Mouse (Mus musculus) embryo, embryonic 9.5 days (tissue): ENCODE results near the gene Serbp1.
"Not testable (repeated sequence)": the region's sequence is repeated elsewhere in the genome, so short reads cannot be mapped to it uniquely, and the experiment has no call there.

Experiments used
- DNase-seq: peaks from one replicate; pipeline ENCODE4 v3.0.0-alpha.2; 2017; ENCODE audit errors: extremely low spot score

Gene Serbp1

DNA sequence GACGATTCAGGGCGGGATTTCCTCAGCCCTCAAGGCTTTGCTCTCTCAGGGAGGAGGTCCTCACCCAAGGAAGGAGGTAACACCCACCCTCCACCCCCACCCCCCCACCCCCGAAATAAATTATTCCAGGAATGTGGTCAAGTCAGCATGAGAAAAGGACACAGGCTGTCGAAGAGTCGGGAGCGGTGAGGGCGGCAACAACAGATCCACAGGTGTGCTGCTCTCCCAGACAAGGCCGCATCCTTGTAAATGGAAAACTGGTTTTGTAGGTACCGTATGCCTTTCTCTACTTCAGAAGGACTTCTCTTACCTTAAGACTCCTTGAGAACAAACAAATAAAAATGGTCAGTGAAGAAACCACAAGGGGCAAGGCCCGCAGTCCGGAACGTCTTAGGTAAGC, at the start of gene Serbp1:
Serbp1 (plus strand) TSS at position 200 of the 400 bp plus-strand sequence.
- peak; percentile 7 for DNase-seq

GRCm38 (mm10) chr6:67193591-67193990, 44.4 kb upstream of the Serbp1 start:
- DNase-seq, result no peak

DNA sequence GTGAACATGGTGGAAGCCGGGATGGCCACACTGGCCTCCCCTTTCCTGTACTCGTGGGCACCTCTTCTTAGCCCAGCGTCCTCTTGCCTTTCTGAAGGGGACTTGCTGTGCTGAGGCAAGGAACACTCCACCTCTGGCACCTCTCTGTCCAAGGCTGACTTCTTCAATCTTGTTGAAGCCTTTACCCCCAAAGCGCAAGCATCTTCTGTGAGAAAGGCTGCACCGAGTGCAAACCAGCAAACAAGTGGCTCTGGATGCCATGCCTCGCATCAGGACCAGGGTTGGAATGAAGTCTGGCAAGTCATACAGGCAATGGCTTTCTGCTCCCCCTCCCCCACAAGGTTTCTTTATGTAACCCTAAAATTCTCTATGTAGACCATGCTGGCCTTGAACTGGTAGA, 43.4 kb upstream of the Serbp1 start:
- no peak for DNase-seq

GRCm38 (mm10) chr6:67195148-67195611, 42.8 kb upstream of the Serbp1 start:
- DNase-seq, result peak; percentile 37

GRCm38 (mm10) chr6:67196821-67197220, 41.2 kb upstream of the Serbp1 start:
- no peak for DNase-seq

DNA sequence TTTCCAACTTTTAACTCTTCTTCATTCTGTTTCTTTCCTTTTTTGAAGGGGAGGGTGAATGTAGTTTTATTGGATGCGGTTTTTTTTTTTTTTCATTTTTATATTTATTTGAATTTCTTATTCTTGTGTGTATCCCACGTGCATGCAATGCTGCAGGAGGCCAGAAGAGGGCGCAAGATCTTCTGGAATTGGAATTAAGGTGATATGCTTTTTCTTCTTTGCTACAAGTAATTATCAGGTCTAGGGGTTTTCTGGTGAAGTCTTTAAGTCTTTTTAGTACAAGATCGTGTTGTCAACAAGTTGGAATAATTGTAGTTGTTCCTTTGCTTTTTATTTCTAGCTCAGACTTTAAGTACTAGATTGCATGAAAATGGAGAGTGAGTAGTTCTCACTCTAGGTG, 39.9 kb upstream of the Serbp1 start:
- DNase-seq, result no peak

- no peak for DNase-seq
Observed at GRCm38 (mm10) chr6:67200715-67201322, 37.2 kb upstream of the Serbp1 start.

- DNase-seq, result no peak
Observed at GRCm38 (mm10) chr6:67205081-67206037, 32.6 kb upstream of the Serbp1 start.

- DNase-seq, result no peak
Observed at GRCm38 (mm10) chr6:67212362-67212761, 25.6 kb upstream of the Serbp1 start.

- no peak for DNase-seq
Observed at GRCm38 (mm10) chr6:67213429-67214098, 24.4 kb upstream of the Serbp1 start.

- no peak for DNase-seq
Observed at GRCm38 (mm10) chr6:67217402-67217801, 20.6 kb upstream of the Serbp1 start.

GRCm38 (mm10) chr6:67217846-67218245, 20.1 kb upstream of the Serbp1 start:
- no peak for DNase-seq

DNA sequence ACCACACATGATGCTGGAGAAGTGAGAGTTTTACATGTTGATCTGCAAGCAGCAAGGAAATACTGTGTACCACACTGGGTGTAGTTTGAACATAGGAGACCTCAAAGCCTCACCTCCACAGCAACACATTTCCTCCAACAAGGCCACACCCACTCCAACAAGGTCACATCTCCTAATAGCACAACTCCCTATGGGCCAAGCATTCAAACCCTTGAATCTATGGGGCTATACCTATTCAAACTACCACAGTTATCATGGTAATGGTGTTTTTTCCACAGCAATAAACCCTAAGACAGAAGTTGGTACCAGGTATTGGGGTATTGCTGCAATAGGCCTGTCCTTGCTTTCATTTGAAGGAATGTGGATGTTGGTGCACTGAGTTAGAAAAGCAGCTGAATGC, 19.4 kb upstream of the Serbp1 start:
- no peak for DNase-seq

DNA sequence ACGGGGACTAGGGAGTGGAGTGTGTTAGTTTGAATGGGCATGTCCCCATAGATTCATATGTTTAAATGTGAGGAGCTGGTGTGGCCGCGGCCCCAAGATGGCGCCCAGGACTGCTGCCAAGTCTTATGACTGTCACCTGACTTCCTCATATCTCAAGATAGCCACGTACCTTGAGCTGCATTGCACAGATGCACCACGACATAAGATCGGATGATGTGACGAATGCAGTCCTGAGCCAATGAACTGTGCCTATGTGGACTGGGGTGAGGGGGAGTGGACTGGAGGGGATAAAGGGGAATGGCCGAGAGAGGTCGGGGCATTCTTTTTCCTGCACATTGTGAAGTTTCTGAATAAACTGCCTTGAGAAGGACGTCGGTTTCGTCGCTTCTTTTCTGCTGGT, 18.0 kb upstream of the Serbp1 start:
- not testable (repeated sequence) for DNase-seq

GRCm38 (mm10) chr6:67220731-67221130, 17.2 kb upstream of the Serbp1 start:
- no peak for DNase-seq

- no peak for DNase-seq
Observed at GRCm38 (mm10) chr6:67223082-67223481, 14.9 kb upstream of the Serbp1 start.

DNA sequence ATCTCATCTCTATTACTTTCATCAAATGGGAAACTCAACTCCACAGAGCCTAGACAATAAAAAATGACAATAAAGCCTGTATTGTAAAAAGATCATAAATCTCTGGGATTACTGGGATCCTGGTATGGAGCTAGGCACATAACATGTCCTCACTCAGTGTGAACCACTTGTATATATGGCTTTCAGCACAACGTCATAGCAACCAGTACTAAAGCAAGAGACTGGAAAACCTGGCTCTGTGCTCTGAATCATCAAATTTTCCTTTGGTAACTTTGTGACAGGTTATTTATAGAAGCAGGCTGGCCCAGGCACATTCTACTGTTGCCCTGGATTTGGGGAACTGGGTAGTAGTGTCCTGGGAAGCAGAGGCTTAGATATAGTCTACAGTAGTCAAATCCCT, 14.5 kb upstream of the Serbp1 start:
- no peak for DNase-seq

DNA sequence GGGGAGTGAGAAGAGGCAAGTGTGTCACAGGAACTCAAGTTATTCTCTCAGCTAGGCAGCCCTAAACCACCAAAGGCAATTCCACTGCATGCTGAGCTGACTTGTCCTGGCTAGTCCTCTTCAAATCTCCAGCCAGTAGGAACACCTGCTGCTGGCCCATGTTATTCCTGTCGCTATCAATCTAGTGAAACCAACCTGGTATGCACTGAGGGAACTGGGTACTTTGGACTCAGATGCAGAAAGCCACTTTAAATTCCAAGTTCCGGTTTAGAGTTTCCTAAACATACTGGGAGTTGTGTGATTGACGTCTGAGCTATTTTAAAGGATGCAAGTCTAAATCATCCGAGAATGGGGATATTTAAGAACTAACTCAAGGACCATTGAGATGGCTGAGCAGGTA, 11.7 kb upstream of the Serbp1 start:
- DNase-seq, result no peak

DNA sequence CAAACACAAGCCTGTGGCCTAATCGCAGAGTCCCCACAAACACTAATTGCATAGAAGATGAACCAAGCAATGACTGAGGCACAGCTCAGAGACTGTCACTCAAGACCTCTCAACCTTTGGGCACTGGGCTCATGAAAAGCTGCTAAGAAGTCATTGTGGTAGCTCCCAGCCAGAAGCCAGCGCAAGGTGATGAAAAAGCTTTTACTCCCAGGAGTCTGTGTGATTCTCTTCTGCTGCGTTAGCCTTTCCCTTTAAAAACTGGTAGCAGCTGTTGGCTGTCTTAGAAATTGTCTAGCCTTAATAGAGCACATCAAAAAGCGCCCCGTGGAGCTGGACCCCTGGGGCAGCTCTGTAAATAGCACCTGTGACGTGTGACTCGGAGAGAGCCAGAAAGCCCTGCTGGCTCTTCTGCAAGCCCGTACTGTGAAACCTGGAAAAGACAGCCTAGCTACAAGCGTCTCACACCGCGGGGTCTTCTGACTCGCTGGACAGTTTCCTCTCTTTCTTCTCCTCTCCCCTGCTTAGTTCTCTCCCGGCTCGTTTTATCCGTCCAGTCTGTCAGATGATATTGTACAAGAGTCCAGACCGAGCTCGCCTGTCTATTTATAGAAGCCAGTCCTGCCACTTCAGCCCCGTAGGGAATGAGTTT, 9.4 kb upstream of the Serbp1 start:
- peak; percentile 40 for DNase-seq

DNA sequence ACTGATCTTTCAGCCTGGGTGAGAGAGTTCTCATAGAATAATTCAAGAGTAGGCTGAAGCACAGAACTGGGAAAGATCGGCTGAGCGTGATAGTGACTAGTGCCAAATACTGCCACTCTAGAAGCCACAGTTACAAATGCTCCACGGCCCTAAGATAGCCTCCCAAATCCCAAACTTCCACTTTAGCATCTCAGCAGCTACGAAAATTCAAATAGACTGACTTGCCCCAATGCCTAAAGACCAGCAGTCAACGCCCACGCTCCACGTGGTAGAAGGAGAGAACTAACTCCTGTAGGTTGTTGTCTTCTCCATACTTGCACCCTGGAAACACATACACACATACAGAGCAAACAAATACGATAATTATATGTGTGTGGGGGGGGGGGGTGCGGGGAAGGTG, 8.5 kb upstream of the Serbp1 start:
- DNase-seq, result peak; percentile 4

GRCm38 (mm10) chr6:67229922-67230518, 8.0 kb upstream of the Serbp1 start:
- DNase-seq, result peak; percentile 2
